ENCODE assay signal across 18 mouse cellular contexts in genomic region chr7:127187351-127187750, GRCm38 (mm10).
"Had no signal": no experiment of that assay in that cellular context is flagged by ENCODE, and none has a peak within 500 bp of the region (broad histone marks: within the 10 kb centered on the region; RNA-seq: fewer than 3 reads in every experiment).

No protein-coding gene starts in this region.

- H3K4me1 ChIP-seq: midbrain, embryonic 10.5 days; midbrain, embryonic 12.5 days; neural tube, embryonic 13.5 days; neural tube, embryonic 15.5 days had no signal

- H3K4me3 ChIP-seq: midbrain, embryonic 10.5 days; midbrain, embryonic 12.5 days; myocyte; neural tube, embryonic 13.5 days; neural tube, embryonic 15.5 days had no signal

- H3K9me3 ChIP-seq: midbrain, embryonic 10.5 days; midbrain, embryonic 12.5 days; neural tube, embryonic 13.5 days; neural tube, embryonic 15.5 days had no signal

- H3K27ac ChIP-seq: midbrain, embryonic 10.5 days; midbrain, embryonic 12.5 days; neural tube, embryonic 13.5 days; neural tube, embryonic 15.5 days had no signal

- H3K27me3 ChIP-seq: midbrain, embryonic 12.5 days; neural tube, embryonic 13.5 days; neural tube, embryonic 15.5 days had no signal

- DNase-seq: lung, adult 18-20 months; lung, embryonic 14.5 days; lung, postnatal 10 days; lung, postnatal 4 days; midbrain, embryonic 14.5 days; retina, postnatal 1 day; right cerebral cortex, adult 18-20 months; right cerebral cortex, postnatal 25 days; right cerebral cortex, postnatal 4 days; spleen, adult 18-20 months; thymus, adult 18-20 months; thymus, postnatal 14 days; thymus, postnatal 36 days had no signal
